Mouse (Mus musculus): ENCODE data around the gene Slc44a4.
"Not testable (repeated sequence)": the region's sequence is repeated elsewhere in the genome, so short reads cannot be mapped to it uniquely, and the experiment has no call there.

Gene Slc44a4

DNA sequence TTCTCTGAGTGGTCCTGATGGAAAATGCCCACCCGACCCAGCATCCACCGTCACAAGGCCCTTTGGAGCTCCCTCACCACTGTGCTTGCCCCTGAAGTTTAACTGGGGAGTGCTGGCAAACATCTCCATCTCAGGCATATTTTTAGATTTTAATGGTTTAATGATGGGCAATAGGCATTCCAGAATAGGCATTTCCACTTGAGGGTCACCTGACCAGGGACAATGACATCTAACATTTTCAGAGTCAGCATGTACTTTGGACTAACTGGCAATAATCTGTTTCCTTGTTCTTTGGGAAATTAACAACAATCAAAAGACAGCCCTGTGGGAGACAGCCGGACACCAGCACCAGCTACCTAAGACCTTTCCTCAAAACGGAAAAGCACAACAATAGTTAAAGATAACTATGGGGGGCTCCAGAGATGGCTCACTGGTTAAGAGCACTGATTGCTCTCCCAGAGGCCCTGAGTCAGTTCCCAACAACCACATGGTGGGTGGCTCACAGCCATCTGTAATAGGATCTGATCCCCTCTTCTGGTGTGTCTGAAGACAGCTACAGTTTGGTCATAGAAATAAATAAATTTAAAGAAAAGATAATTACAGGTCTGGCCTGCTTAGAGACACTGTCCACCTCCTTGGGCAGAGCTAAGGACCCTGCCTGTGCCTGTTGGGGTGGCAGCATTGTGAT lies 29.0 kb downstream of the Slc44a4 start:
- DNase-seq (ENCODE audit: low spot score), result no peak

GRCm38 (mm10) chr17:34944362-34944761 lies 30.1 kb downstream of the Slc44a4 start:
- no peak for DNase-seq (ENCODE audit: low spot score)

DNA sequence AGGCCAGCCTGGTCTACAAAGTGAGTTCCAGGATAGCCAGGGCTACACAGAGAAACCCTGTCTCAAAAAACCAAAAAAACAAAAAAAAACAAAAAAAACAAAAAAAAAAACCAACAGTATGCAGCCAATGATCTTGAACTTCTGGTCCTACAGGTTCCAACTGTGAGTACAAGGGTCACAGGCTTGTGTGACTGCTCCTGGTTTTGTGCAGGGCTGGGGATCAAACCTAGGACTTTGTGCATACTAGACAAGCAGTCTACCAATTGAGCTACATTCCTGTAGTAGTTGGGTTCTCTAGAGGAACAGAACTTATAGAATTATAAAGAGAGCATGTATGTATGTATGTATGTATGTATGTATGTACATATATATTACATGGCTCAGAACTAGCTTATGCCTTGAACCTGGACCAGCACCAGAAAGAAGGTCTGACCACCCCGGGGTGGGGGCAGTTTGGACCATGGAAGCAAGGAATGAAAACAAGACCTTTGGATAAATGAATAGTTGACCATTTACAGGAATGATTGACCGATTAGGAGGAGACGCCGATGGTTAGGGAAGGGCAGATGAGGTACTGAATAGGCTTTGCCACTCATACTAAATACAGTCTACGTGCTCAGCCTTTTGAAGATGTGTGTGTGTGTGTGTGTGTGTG lies 32.3 kb downstream of the Slc44a4 start:
- DNase-seq (ENCODE audit: low spot score), result no peak

GRCm38 (mm10) chr17:34947606-34948005 lies 33.3 kb downstream of the Slc44a4 start:
- no peak for DNase-seq (ENCODE audit: low spot score)

DNA sequence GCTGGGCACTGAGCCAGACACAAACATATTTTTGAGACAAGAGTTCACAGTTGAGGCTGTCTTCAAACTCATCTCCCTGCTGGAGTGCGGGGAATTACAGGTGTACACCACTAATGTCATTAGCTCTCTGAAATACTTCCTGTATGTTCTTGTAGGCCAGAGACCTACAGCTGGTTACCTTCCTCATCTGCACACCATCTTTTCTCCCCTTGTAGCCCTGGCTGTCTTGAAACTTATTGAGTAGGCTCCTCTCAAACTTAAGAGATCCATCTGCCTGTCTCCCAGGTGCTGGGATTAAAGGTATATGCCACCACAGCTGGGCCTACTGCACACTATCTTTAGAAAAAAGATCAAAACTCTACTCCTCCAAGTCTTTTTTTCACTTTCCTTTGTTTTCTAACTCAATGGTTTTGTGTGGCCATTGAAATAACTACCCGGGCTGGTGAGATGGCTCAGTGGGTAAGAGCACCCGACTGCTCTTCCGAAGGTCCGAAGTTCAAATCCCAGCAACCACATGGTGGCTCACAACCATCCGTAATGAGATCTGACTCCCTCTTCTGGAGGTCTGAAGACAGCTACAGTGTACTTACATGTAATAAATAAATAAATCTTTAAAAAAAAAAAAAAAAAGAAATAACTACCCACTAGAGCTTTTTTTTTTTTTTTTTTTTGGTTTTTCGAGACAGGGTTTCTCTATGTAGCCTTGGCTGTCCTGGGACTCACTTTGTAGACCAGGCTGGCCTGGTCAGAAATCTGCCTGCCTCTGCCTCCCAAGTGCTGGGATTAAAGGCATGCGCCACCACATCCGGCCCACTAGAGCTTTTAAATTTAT lies 34.7 kb downstream of the Slc44a4 start:
- DNase-seq (ENCODE audit: low spot score), result not testable (repeated sequence)

DNA sequence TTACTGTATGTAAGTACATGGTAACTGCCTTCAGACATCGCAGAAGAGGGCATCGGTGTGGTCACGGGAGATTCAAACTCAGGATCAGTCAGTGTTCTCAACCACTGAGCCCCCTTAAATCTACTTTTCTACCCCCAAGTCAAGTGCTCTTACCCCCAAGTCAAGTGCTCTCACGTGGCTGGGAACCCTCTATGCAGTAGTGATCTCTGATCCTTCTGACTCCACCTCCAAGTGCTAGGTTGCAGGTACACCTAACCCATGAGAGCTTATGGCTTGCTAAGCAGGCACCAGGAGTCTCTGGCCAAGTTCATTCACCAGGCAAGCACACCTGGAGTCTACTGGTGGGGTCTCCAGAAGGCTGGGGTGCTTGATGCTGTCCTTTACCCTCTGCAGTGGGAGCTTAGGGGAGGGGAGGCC lies 35.3 kb downstream of the Slc44a4 start:
- DNase-seq (ENCODE audit: low spot score), result no peak

GRCm38 (mm10) chr17:34950514-34951455 lies 36.5 kb downstream of the Slc44a4 start:
- DNase-seq (ENCODE audit: low spot score), result no peak

GRCm38 (mm10) chr17:34951636-34952377 lies 37.5 kb downstream of the Slc44a4 start:
- DNase-seq (ENCODE audit: low spot score), result no peak

- DNase-seq (ENCODE audit: low spot score), result peak; percentile 80
Observed at GRCm38 (mm10) chr17:34952378-34953040, 38.2 kb downstream of the Slc44a4 start.

- no peak for DNase-seq (ENCODE audit: low spot score)
Observed at GRCm38 (mm10) chr17:34953258-34953657, 39.0 kb downstream of the Slc44a4 start.

- DNase-seq (ENCODE audit: low spot score), result no peak
Observed at GRCm38 (mm10) chr17:34953904-34954303, 39.6 kb downstream of the Slc44a4 start.

GRCm38 (mm10) chr17:34954831-34955230 lies 40.6 kb downstream of the Slc44a4 start:
- DNase-seq (ENCODE audit: low spot score), result no peak

DNA sequence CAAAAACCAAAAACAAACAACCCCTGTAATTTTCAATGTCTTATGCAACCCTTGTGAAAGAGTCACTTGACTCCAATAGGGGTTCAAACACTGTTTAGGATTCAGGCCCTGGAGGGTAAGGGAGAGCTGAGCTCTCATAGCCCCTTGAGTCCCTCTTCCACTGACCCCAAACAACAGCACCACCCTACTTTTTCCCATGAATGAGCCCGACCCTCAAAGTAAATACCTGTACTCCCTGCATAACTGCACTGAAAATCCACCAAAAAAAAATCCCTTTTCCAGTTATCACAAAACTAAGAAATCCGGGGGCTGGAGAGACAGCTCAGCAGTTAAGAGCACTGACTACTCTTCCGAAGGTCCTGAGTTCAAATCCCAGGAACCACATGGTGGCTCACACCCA lies 41.6 kb downstream of the Slc44a4 start:
- no peak for DNase-seq (ENCODE audit: low spot score)

GRCm38 (mm10) chr17:34956340-34956739 lies 42.1 kb downstream of the Slc44a4 start:
- no peak for DNase-seq (ENCODE audit: low spot score)

DNA sequence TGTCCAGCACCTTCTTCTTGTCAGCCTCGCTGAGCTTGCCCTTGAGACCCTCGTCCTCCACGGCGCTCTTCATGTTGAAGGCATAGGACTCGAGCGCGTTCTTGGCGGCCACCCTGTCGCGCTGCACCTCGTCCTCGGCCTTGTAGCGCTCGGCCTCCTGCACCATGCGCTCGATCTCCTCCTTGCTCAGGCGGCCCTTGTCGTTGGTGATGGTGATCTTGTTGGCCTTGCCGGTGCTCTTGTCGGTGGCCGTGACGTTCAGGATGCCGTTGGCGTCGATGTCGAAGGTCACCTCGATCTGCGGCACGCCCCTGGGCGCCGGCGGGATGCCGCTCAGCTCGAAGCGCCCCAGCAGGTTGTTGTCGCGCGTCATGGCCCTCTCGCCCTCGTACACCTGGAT lies 43.0 kb downstream of the Slc44a4 start:
- DNase-seq (ENCODE audit: low spot score), result not testable (repeated sequence)

DNA sequence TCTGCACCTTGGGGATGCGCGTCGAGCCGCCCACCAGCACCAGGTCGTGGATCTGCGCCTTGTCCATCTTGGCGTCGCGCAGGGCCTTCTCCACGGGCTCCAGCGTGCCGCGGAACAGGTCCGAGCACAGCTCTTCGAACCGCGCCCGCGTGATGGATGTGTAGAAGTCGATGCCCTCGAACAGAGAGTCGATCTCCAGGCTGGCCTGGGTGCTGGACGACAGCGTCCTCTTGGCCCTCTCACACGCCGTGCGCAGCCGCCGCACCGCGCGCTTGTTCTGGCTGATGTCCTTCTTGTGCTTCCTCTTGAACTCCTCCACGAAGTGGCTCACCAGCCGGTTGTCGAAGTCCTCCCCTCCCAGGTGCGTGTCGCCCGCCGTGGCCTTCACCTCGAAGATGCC lies 43.7 kb downstream of the Slc44a4 start:
- DNase-seq (ENCODE audit: low spot score), result not testable (repeated sequence)

- not testable (repeated sequence) for DNase-seq (ENCODE audit: low spot score)
Observed at GRCm38 (mm10) chr17:34958734-34959129, 44.5 kb downstream of the Slc44a4 start.

GRCm38 (mm10) chr17:34959130-34959778 lies 45.0 kb downstream of the Slc44a4 start, which contains the start of gene Hspa1b:
Gene Hspa1b, minus strand, starts transcription at chr17:34959238.
- peak; percentile 84 for DNase-seq (ENCODE audit: low spot score)

DNA sequence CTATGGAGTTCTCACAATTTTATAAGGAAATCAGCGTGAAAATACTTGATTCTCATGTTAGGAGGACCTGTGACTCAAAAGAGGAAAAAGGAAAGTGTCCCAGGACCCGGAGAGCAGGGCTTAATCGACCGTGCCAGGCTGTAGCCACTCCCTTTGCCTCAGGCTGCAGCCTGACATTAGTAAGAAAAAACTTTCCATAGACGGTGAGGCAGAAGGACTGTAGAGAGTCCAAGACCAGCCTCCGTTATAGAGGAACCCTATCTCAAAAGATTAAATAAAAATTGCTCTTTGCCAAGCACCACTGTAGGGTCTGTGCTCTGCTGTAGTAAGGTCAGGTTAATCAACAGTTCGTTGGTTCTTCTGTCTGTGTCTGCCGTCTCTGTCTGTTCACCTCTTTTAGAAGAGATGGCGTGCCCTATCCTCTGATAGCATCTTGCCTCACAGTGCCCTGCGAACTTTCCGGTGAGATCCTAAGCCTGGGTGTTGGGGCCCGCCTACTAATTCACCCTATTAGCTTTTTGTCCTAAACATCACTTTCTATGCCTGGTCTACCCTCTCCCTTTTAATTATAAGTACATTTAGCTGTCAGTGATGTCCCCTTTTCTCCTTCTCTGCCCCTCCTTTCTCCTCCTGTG lies 45.7 kb downstream of the Slc44a4 start:
- no peak for DNase-seq (ENCODE audit: low spot score)
